Comparison of ENCODE assay signal across 8 mouse cellular contexts in the genomic region with DNA sequence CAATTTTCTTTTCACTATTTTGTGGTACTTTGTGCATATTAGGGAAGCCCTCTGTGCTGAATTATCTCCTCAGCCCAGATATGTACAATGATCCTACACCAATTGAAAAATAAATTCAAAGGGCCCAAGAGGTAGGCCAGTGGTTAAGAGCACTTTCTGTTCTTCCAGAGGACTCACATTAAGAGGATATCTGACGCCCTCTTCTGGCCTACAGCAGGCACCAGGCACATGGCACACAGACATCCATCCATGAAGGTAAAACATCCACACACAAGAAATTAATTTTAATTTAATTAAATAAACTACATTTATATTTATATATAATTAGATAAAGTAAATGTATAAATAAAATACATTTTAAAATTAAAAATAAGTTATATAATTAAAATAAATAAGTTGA. TPM values are rescaled to one million over a fixed set of nuclear protein-coding genes. Genes with fewer than 3 reads are reported as not detected.
DNase-seq lines count a peak whose midpoint lies in the region; ATAC-seq and TF ChIP-seq lines count a peak whose summit lies in the region.

No protein-coding gene starts in this region.

- H3K36me3 ChIP-seq in intestine, postnatal 0 days (ENCODE audit: control insufficient read depth, insufficient read depth), result no peaks in the 10 kb centered on the region
- no peaks in the 10 kb centered on the region for H3K36me3 ChIP-seq in intestine, embryonic 16.5 days (ENCODE audit: control insufficient read depth, insufficient read depth, low read length)
- H3K36me3 ChIP-seq in forebrain, embryonic 15.5 days, result no peaks in the 10 kb centered on the region

- TF ChIP-seq CTCF in intestine, postnatal 0 days (IDR thresholded peaks at IDR 0.05; ENCODE audit: low read depth), result peak; percentile 68

- H3K27ac ChIP-seq in intestine, postnatal 0 days (ENCODE audit: low read depth, low read length), result no peak overlapping the region
- no peak overlapping the region for H3K27ac ChIP-seq in intestine, embryonic 16.5 days (ENCODE audit: low read length)
- no peak overlapping the region for H3K27ac ChIP-seq in forebrain, embryonic 15.5 days (replicated peaks)

- WGBS in intestine, postnatal 0 days, result 17% methylated on average over 1 of the region's 1 CpGs
- WGBS in intestine, embryonic 16.5 days, result 22% methylated on average over 1 of the region's 1 CpGs
- WGBS in forebrain, embryonic 15.5 days, result 13% methylated on average over 1 of the region's 1 CpGs

- H3K4me3 ChIP-seq in intestine, postnatal 0 days (ENCODE audit: low read depth, low read length), result no peak overlapping the region
- H3K4me3 ChIP-seq in intestine, embryonic 16.5 days (ENCODE audit: low read length), result no peak overlapping the region
- no peak overlapping the region for H3K4me3 ChIP-seq in forebrain, embryonic 15.5 days

- no peaks in the 10 kb centered on the region for H3K4me1 ChIP-seq in intestine, postnatal 0 days (replicated peaks; ENCODE audit: control insufficient read depth, insufficient read depth, low read length)
- no peaks in the 10 kb centered on the region for H3K4me1 ChIP-seq in intestine, embryonic 16.5 days (ENCODE audit: control insufficient read depth, insufficient read depth, low read length)
- no peaks in the 10 kb centered on the region for H3K4me1 ChIP-seq in forebrain, embryonic 15.5 days

- no peak overlapping the region for H3K9ac ChIP-seq in intestine, postnatal 0 days (ENCODE audit: low read depth, low read length)
- no peak overlapping the region for H3K9ac ChIP-seq in intestine, embryonic 16.5 days (ENCODE audit: low read depth, low read length)
- no peak overlapping the region for H3K9ac ChIP-seq in forebrain, embryonic 15.5 days (replicated peaks)

- H3K4me2 ChIP-seq in intestine, postnatal 0 days (replicated peaks; ENCODE audit: low read depth), result no peak overlapping the region
- no peak overlapping the region for H3K4me2 ChIP-seq in intestine, embryonic 16.5 days (ENCODE audit: low read depth, low read length)
- H3K4me2 ChIP-seq in forebrain, embryonic 15.5 days (replicated peaks), result no peak overlapping the region

- peak; percentile 22 for DNase-seq in urinary bladder, postnatal 14 days (ENCODE audit: low spot score)
- no peak for DNase-seq in urinary bladder, postnatal 10 days (ENCODE audit: low spot score)
- DNase-seq in retina, postnatal 7 days (ENCODE audit: low read depth, low spot score), result peak; percentile 14
- DNase-seq in urinary bladder, adult 2 months (ENCODE audit: low spot score), result no peak

- no peaks in the 10 kb centered on the region for H3K9me3 ChIP-seq in intestine, postnatal 0 days (ENCODE audit: control insufficient read depth)
- H3K9me3 ChIP-seq in intestine, embryonic 16.5 days (ENCODE audit: control insufficient read depth, low read length), result no peaks in the 10 kb centered on the region
- no peaks in the 10 kb centered on the region for H3K9me3 ChIP-seq in forebrain, embryonic 15.5 days

- ATAC-seq in intestine, postnatal 0 days, result no peak
- ATAC-seq in intestine, embryonic 16.5 days, result no peak
- ATAC-seq in granulocyte monocyte progenitor cell, adult 5-6 weeks (replicated peaks; ENCODE audit: poor library complexity, severe bottlenecking), result 0 out of 2 replicates have a peak, but pooled peaks have one; percentile 24
- no peak for ATAC-seq in forebrain, embryonic 15.5 days (replicated peaks)

- H3K27me3 ChIP-seq in intestine, postnatal 0 days (replicated peaks; ENCODE audit: control insufficient read depth, insufficient read depth, low read length), result no peaks in the 10 kb centered on the region
- H3K27me3 ChIP-seq in intestine, embryonic 16.5 days (replicated peaks; ENCODE audit: control insufficient read depth, insufficient read depth, low read length), result no peaks in the 10 kb centered on the region
- H3K27me3 ChIP-seq in forebrain, embryonic 15.5 days, result no peaks in the 10 kb centered on the region

RNA-seq across cellular contexts. Expression of a gene that starts 25.7 kb away (rescaled TPM):
- 4.2 and 4.7 TPM in 2 replicates for polyA plus RNA-seq in intestine, postnatal 0 days (2015; fragmentation: Nextera tagmentation; extraction: Ambion mirVana)
- polyA plus RNA-seq in intestine, embryonic 16.5 days (2015; fragmentation: Nextera tagmentation; extraction: Ambion mirVana), result 7.3 and 7.4 TPM in 2 replicates
- 14.2 and 44.5 TPM in 2 replicates for total RNA-seq in granulocyte monocyte progenitor cell, adult 5-6 weeks (2014; fragmentation: Nextera tagmentation)
- total RNA-seq in granulocyte monocyte progenitor cell, adult 5-6 weeks (2017), result 9.7 and 13.8 TPM in 2 replicates
- 40.9 and 41.8 TPM in 2 replicates for polyA plus RNA-seq in urinary bladder, adult 2 months (2012; rRNA removed)
- 10.0 and 10.6 TPM in 2 replicates for polyA plus RNA-seq in forebrain, embryonic 15.5 days (2015; fragmentation: Nextera tagmentation; extraction: Ambion mirVana)

RNA-seq across cellular contexts. Expression of a gene that starts 30.5 kb away (rescaled TPM):
- 13.5 and 14.7 TPM in 2 replicates for polyA plus RNA-seq in intestine, postnatal 0 days (2015; fragmentation: Nextera tagmentation; extraction: Ambion mirVana)
- 12.9 and 13.9 TPM in 2 replicates for polyA plus RNA-seq in intestine, embryonic 16.5 days (2015; fragmentation: Nextera tagmentation; extraction: Ambion mirVana)
- 16.3 and 28.7 TPM in 2 replicates for total RNA-seq in granulocyte monocyte progenitor cell, adult 5-6 weeks (2014; fragmentation: Nextera tagmentation)
- 25.9 and 28.3 TPM in 2 replicates for total RNA-seq in granulocyte monocyte progenitor cell, adult 5-6 weeks (2017)
- 16.8 and 17.1 TPM in 2 replicates for polyA plus RNA-seq in urinary bladder, adult 2 months (2012; rRNA removed)
- 18.8 and 19.4 TPM in 2 replicates for polyA plus RNA-seq in forebrain, embryonic 15.5 days (2015; fragmentation: Nextera tagmentation; extraction: Ambion mirVana)

Comparison
In these comparisons a context has a peak if more than half of its experiments do, and no peak if none do; other contexts are left out.
1. DNase-seq: peak in urinary bladder, postnatal 14 days (single experiment) and retina, postnatal 7 days (single experiment); none in urinary bladder, postnatal 10 days (single experiment) and urinary bladder, adult 2 months (single experiment).